ENCODE assay signal across 8 mouse cellular contexts in the genomic region with DNA sequence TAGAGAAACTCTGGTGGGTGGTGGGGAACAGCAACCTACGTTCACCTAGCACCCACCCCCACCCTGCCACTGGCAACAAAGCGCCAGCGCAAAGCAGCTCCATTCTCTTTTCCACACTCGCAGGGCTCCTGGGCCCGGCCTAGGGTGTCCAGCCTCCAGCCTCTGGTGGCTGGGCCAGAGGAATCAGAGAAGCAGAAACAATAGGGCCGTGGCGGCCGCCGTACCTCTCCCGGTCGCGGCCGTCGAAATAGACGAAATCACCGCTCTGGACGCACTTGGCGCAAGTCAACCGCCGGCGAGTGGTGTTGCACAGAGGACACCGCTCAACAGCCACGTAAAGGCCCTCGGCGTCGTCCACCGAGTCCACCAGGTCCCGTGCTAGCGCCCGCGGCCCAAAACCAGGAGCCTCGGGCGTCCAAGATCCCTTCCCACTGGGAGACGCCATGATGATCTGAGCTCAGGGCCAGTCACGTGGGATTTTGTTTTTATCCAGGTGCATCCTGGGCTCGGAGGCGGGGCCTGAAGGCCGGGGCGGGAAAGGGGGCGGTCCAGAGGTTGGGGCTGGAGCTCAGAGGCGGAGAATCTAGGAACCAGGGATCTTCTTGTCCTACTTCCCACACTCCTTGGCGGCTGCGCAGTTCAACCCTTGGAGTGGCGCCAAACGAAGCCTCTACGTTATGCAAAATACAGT. TPM values are rescaled to one million over a fixed set of nuclear protein-coding genes. Genes with fewer than 3 reads are reported as not detected.
A peak's percentile ranks its signal among the peaks of the same experiment; 100 is the strongest.
DNase-seq lines count a peak whose midpoint lies in the region; ATAC-seq and TF ChIP-seq lines count a peak whose summit lies in the region.

No protein-coding gene starts in this region.

- H3K79me2 ChIP-seq in CH12.LX (replicated peaks; ENCODE audit: control insufficient read depth, extremely low read depth, insufficient read depth, poor library complexity, severe bottlenecking) = peaks cover 5% of the 10 kb centered on the region; the same call in 1 of the 2 replicates

- H3K4me2 ChIP-seq in CH12.LX (ENCODE audit: insufficient read depth, low read depth, poor library complexity, severe bottlenecking) = peak overlapping the region; percentile 53
- peak overlapping the region; percentile 73 for H3K4me2 ChIP-seq in forebrain, embryonic 11.5 days (ENCODE audit: low read depth, low read length, severe bottlenecking)
- peak overlapping the region; percentile 83 for H3K4me2 ChIP-seq in heart, embryonic 16.5 days (ENCODE audit: low read depth, low read length)
- H3K4me2 ChIP-seq in liver, embryonic 15.5 days = peak overlapping the region; percentile 76
- H3K4me2 ChIP-seq in neural tube, embryonic 12.5 days (replicated peaks) = peak overlapping the region; percentile 72

- ATAC-seq in forebrain, embryonic 11.5 days (replicated peaks; ENCODE audit: low FRiP score) = peak; percentile 100
- ATAC-seq in heart, embryonic 16.5 days (replicated peaks; ENCODE audit: extremely low read depth, insufficient read depth, low FRiP score) = peak; percentile 99
- peak; percentile 90 for ATAC-seq in liver, embryonic 15.5 days (ENCODE audit: insufficient read depth)
- ATAC-seq in neural tube, embryonic 12.5 days (ENCODE audit: low FRiP score, low read depth) = peak; percentile 99

- H3K9ac ChIP-seq in CH12.LX (ENCODE audit: insufficient read depth, low read depth) = peak overlapping the region; percentile 68
- H3K9ac ChIP-seq in forebrain, embryonic 11.5 days (ENCODE audit: low read length) = peak overlapping the region; percentile 76
- peak overlapping the region; percentile 87 for H3K9ac ChIP-seq in heart, embryonic 16.5 days (ENCODE audit: low read length)
- peak overlapping the region; percentile 82 for H3K9ac ChIP-seq in liver, embryonic 15.5 days
- peak overlapping the region; percentile 54 for H3K9ac ChIP-seq in neural tube, embryonic 12.5 days

- H3K36me3 ChIP-seq in CH12.LX (replicated peaks in 1 of 2; ENCODE audit: control insufficient read depth in 1 of 2, insufficient read depth in 1 of 2, low read length in 1 of 2) = peaks cover 2 to 19% of the 10 kb centered on the region in 2 experiments
- no peaks in the 10 kb centered on the region for H3K36me3 ChIP-seq in forebrain, embryonic 11.5 days (ENCODE audit: control insufficient read depth, insufficient read depth, low read length)
- no peaks in the 10 kb centered on the region for H3K36me3 ChIP-seq in heart, embryonic 16.5 days (ENCODE audit: control insufficient read depth, insufficient read depth)
- H3K36me3 ChIP-seq in liver, embryonic 15.5 days (replicated peaks) = peaks cover 10% of the 10 kb centered on the region; the same call in 1 of the 2 replicates
- no peaks in the 10 kb centered on the region; the same call in 1 of the 2 replicates for H3K36me3 ChIP-seq in neural tube, embryonic 12.5 days

- dilution Hi-C loops in CH12.LX (cut with MboI; ENCODE audit: extremely low pct_ligation_motif_present, extremely low pct_unique_long_range_greater_than_20kb, low sequenced_read_pairs) = no loop called here

- DNase-seq in CH12.LX (ENCODE audit: extremely low read depth) = peak; percentile 94
- peak; percentile 94 for DNase-seq in c-Kit-positive CD71-positive TER-119-negative erythroid progenitor cells, embryonic 14.5 days (ENCODE audit: low read depth)
- DNase-seq in forebrain, embryonic 11.5 days (ENCODE audit: low spot score) = peak; percentile 98
- DNase-seq in kidney, postnatal 36 days = peak; percentile 98 to 99
- DNase-seq in telencephalon, adult 2 months (ENCODE audit: low read depth, low spot score) = peak; percentile 96

- peaks cover 5 to 20% of the 10 kb centered on the region in 2 experiments; a peak in 2 of 4 replicates for H3K4me1 ChIP-seq in CH12.LX (ENCODE audit: control insufficient read depth in 1 of 2, insufficient read depth in 2 of 2)
- H3K4me1 ChIP-seq in forebrain, embryonic 11.5 days (replicated peaks; ENCODE audit: control insufficient read depth, insufficient read depth, low read length) = no peaks in the 10 kb centered on the region
- H3K4me1 ChIP-seq in heart, embryonic 16.5 days (ENCODE audit: control insufficient read depth, insufficient read depth, low read length) = peaks cover 7% of the 10 kb centered on the region
- H3K4me1 ChIP-seq in liver, embryonic 15.5 days (replicated peaks) = peaks cover 28% of the 10 kb centered on the region
- peaks cover 4% of the 10 kb centered on the region; the same call in 1 of the 2 replicates for H3K4me1 ChIP-seq in neural tube, embryonic 12.5 days

- TF ChIP-seq CTCF in CH12.LX (conservative IDR thresholded peaks at IDR 0.05 in 1 of 2, IDR thresholded peaks at IDR 0.05 in 1 of 2; ENCODE audit: low read depth in 2 of 2, low read length in 2 of 2) = no peak

- no peak for TF ChIP-seq RAD21 in CH12.LX (IDR thresholded peaks at IDR 0.05; ENCODE audit: low read depth, low read length)

- WGBS in forebrain, embryonic 11.5 days = under 1% methylated on average over 46 of the region's 46 CpGs
- WGBS in heart, embryonic 16.5 days = under 1% methylated on average over 46 of the region's 46 CpGs
- WGBS in liver, embryonic 15.5 days (ENCODE audit: insufficient replicate concordance) = under 1% methylated on average over 46 of the region's 46 CpGs
- WGBS in neural tube, embryonic 12.5 days = under 1% methylated on average over 46 of the region's 46 CpGs

- H3K4me3 ChIP-seq in CH12.LX (replicated peaks in 1 of 3; ENCODE audit: low read depth in 2 of 3, low read length in 2 of 3, poor library complexity in 1 of 3) = peak overlapping the region; percentile 69 to 96 (median 70)
- peak overlapping the region; percentile 84 for H3K4me3 ChIP-seq in forebrain, embryonic 11.5 days (ENCODE audit: low read depth, low read length)
- peak overlapping the region; percentile 84 for H3K4me3 ChIP-seq in heart, embryonic 16.5 days (ENCODE audit: low read length)
- peak overlapping the region; percentile 85 for H3K4me3 ChIP-seq in liver, embryonic 15.5 days (replicated peaks)
- H3K4me3 ChIP-seq in neural tube, embryonic 12.5 days = peak overlapping the region; percentile 60

- H3K9me3 ChIP-seq in CH12.LX (replicated peaks; ENCODE audit: low read length) = no peaks in the 10 kb centered on the region
- no peaks in the 10 kb centered on the region for H3K9me3 ChIP-seq in forebrain, embryonic 11.5 days (ENCODE audit: control insufficient read depth, low read length)
- no peaks in the 10 kb centered on the region for H3K9me3 ChIP-seq in heart, embryonic 16.5 days (replicated peaks; ENCODE audit: control insufficient read depth, low read length)
- no peaks in the 10 kb centered on the region for H3K9me3 ChIP-seq in liver, embryonic 15.5 days (replicated peaks)
- H3K9me3 ChIP-seq in neural tube, embryonic 12.5 days = no peaks in the 10 kb centered on the region

- no peak overlapping the region for H3K27ac ChIP-seq in CH12.LX (ENCODE audit: insufficient read depth, low read depth)
- no peak overlapping the region for H3K27ac ChIP-seq in forebrain, embryonic 11.5 days (ENCODE audit: low read depth, low read length)
- H3K27ac ChIP-seq in heart, embryonic 16.5 days (ENCODE audit: low read length) = no peak overlapping the region; the same call in 1 of the 2 replicates
- peak overlapping the region; percentile 79 for H3K27ac ChIP-seq in liver, embryonic 15.5 days (replicated peaks)
- no peak overlapping the region for H3K27ac ChIP-seq in neural tube, embryonic 12.5 days

- H3K27me3 ChIP-seq in CH12.LX (replicated peaks) = no peaks in the 10 kb centered on the region
- H3K27me3 ChIP-seq in forebrain, embryonic 11.5 days (ENCODE audit: control insufficient read depth, insufficient read depth, low read length) = no peaks in the 10 kb centered on the region
- H3K27me3 ChIP-seq in heart, embryonic 16.5 days (ENCODE audit: control insufficient read depth, insufficient read depth, low read length) = no peaks in the 10 kb centered on the region
- H3K27me3 ChIP-seq in liver, embryonic 15.5 days = no peaks in the 10 kb centered on the region
- no peaks in the 10 kb centered on the region for H3K27me3 ChIP-seq in neural tube, embryonic 12.5 days (replicated peaks)

- TF ChIP-seq EP300 in CH12.LX (IDR thresholded peaks at IDR 0.05; ENCODE audit: low read length) = no peak

- in situ Hi-C loops in CH12.LX (cut with MboI; ENCODE audit: low pct_ligation_motif_present, low pct_unique_long_range_greater_than_20kb, low sequenced_read_pairs) = no loop called here

- peak; percentile 65 for TF ChIP-seq POLR2A in CH12.LX (IDR thresholded peaks at IDR 0.05; ENCODE audit: low read depth, low read length)

TF ChIP-seq in CH12.LX, 34 proteins besides CTCF, POLR2A, EP300 and RAD21 (continues in another document):
- TF ChIP-seq POLR2AphosphoS2 (IDR thresholded peaks at IDR 0.05; ENCODE audit: low read depth, low read length) (no peak), ELF1 (IDR thresholded peaks at IDR 0.05; ENCODE audit: low read depth, low read length) (peak; percentile 42; the same call in 1 of the 2 replicates), JUN (IDR thresholded peaks at IDR 0.05; ENCODE audit: insufficient read depth, low read depth, low read length) (no peak), SIN3A (IDR thresholded peaks at IDR 0.05; ENCODE audit: low read length) (peak; percentile 81; the same call in 1 of the 2 replicates), KAT2A (IDR thresholded peaks at IDR 0.05; ENCODE audit: insufficient replicate concordance, low read length) (0 out of 2 replicates have a peak, but pooled peaks have one; percentile 41), SMC3 (IDR thresholded peaks at IDR 0.05; ENCODE audit: low read depth, low read length) (no peak), E2F4 (IDR thresholded peaks at IDR 0.05; ENCODE audit: insufficient replicate concordance, low read depth, low read length) (peak; percentile 28; the same call in 1 of the 2 replicates), HCFC1 (IDR thresholded peaks at IDR 0.05; ENCODE audit: low read depth, low read length) (peak; percentile 88), MEF2A (IDR thresholded peaks at IDR 0.05; ENCODE audit: borderline replicate concordance, low read depth, low read length) (no peak), ZC3H11A (IDR thresholded peaks at IDR 0.05; ENCODE audit: low read depth, low read length) (no peak), GABPA (IDR thresholded peaks at IDR 0.05; ENCODE audit: insufficient replicate concordance, low read depth, low read length) (no peak), BHLHE40 (IDR thresholded peaks at IDR 0.05; ENCODE audit: low read depth, low read length) (peak; percentile 46; the same call in 1 of the 2 replicates), RCOR1 (conservative IDR thresholded peaks at IDR 0.05; ENCODE audit: low read depth, low read length) (no peak)

RNA-seq across cellular contexts. Expression of a gene that starts 2.3 kb away (rescaled TPM):
- total RNA-seq in CH12.LX (2012; rRNA removed) (3.6 and 4.7 TPM in 2 replicates), CH12.LX (2014; rRNA removed) (2.8 and 3.2 TPM in 2 replicates)
- polyA plus RNA-seq in CH12.LX (2012; ENCODE audit: insufficient read length, low read depth) = 8.4 and 9.4 TPM in 2 replicates
- 16.2 and 17.6 TPM in 2 replicates for polyA plus RNA-seq in forebrain, embryonic 11.5 days (2014; fragmentation: Nextera tagmentation; extraction: Ambion mirVana)
- 10.6 and 10.9 TPM in 2 replicates for polyA plus RNA-seq in heart, embryonic 16.5 days (2015; fragmentation: Nextera tagmentation; extraction: Ambion mirVana)
- polyA plus RNA-seq in liver, embryonic 15.5 days (2015; fragmentation: Nextera tagmentation; extraction: Ambion mirVana) = 7.4 and 8.9 TPM in 2 replicates
- 20.2 and 20.3 TPM in 2 replicates for polyA plus RNA-seq in neural tube, embryonic 12.5 days (2016; fragmentation: Nextera tagmentation; extraction: Ambion mirVana)
